Mouse (Mus musculus): ENCODE measurements around the gene Creb3l4.

- TF ChIP-seq CTCF (IDR thresholded peaks at IDR 0.05) (no peak), POLR2A (IDR thresholded peaks at IDR 0.05; ENCODE audit: insufficient read depth, low read depth, low read length) (peak; percentile 25; the same call in 1 of the 2 replicates), EP300 (IDR thresholded peaks at IDR 0.05; ENCODE audit: insufficient read depth, low read depth, low read length) (no peak)
These were observed 34.6 kb downstream of the Creb3l4 start for GRCm38 (mm10) chr3:90208662-90209061.

Data from heart, adult 2 months (tissue).